Mouse (Mus musculus) yolk sac, embryonic 10.5 days (tissue): ENCODE measurements around the gene Arl6ip4.
A peak's percentile ranks its signal among the peaks of the same experiment; 100 is the strongest.

ENCODE experiments used
- DNase-seq: peaks from one replicate; pipeline ENCODE4 v3.0.0-alpha.2; 2017; ENCODE audit warnings: low spot score

The Arl6ip4 gene

GRCm38 (mm10) chr5:124095077-124095581, 20.8 kb upstream of the Arl6ip4 start:
- DNase-seq = no peak

- peak; percentile 97 for DNase-seq
These were observed 20.2 kb upstream of the Arl6ip4 start, which contains the start of gene Abcb9 for GRCm38 (mm10) chr5:124095596-124096232. TSS of gene Abcb9 (minus strand) at chr5:124095798.

GRCm38 (mm10) chr5:124098923-124099322, 17.0 kb upstream of the Arl6ip4 start:
- no peak for DNase-seq

- no peak for DNase-seq
These were observed 15.5 kb upstream of the Arl6ip4 start for GRCm38 (mm10) chr5:124100128-124101044.

- DNase-seq = no peak
These were observed 13.6 kb upstream of the Arl6ip4 start for GRCm38 (mm10) chr5:124102326-124102725.

- DNase-seq = no peak
These were observed 12.9 kb upstream of the Arl6ip4 start for GRCm38 (mm10) chr5:124103020-124103419.

DNA sequence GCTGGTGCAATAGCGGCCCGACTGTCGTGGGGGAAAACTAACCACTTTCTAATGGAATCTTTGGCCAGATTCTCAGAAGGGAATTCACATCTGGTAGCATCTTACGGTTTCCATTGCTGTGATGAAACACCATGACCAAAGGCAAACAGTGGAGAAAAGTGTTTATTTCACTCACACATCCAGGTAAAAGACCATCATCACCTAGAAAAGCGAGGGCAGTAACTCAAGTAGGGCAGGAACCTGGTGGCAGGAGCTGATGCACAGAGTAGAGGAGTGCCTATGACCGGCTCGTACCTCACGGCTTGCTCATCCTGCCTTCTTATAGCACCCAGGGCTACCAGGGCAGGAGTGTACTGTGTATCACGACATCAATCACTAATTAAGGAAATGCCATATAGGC, 12.3 kb upstream of the Arl6ip4 start:
- no peak for DNase-seq

DNA sequence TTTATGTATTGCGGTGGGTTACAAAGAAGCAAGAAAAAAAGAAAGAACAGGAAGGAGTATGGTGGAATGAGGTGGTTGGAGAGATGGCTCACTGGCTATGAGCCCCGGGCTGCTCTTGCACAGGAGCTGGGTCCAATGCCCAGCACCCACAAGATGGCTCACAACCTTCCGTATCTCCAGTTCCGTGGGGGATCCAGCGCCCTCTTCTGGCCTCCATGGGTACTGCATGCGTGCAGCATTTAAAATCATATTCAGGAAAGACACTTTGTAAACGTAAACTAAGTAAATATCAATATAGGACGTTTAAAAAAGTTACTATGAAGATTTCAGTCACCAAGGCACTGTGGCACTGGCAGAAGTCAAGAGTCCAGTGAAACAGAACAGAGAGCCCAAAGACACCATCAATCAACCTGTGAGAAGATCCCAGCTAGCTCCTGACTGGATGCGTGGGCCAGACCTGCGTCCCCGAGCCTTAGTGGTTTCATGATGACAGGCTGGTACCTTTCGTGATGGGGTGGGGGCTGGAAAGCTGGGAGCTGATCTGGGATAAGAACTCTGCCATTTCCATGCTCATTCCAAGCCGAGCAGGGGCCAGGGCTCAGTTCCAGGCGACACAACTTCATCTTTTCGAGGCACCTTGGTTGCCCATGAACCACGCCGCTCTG, 4.7 kb upstream of the Arl6ip4 start:
- DNase-seq = peak; percentile 10

DNA sequence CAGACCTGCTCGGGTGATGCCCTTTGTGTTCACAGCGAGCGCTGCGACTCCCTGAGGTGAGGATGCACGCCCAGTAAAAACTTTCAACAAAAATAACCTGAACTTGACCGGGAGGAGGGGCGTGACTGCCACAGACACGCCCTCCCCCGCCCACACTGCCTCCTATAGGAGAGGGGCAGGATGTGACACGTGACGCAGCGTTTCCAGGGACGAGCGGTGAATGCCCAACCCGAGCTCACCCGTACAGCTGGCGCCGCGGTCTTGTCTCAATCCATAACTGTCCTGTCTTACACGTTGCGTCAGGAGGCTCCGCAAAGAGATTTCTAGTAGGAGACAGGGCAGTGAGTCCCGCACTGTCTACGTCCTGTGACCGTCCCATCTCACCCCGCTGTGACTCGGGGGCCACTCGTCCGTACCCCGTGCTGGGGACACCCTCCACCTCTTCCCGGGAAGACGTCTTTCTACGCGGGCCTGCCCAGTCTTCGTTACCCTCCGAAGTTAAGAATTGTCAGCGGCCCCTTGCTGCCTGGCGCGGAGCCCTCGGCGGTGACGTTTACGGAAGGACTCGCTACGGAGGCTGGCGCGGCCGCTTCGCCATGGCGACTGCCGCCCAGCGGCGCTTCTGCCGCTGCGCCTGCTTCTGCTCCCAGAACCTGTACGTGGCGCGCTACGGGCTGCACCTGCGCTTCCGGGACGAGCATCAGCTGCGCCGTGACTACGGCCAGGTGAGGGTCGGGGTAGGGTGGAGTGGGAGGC, 4.0 kb upstream of the Arl6ip4 start, which contains the start of gene Ogfod2:
Gene Ogfod2, plus strand, starts transcription at position 556 of the 756 bp plus-strand sequence.
- DNase-seq = peak; percentile 98

DNA sequence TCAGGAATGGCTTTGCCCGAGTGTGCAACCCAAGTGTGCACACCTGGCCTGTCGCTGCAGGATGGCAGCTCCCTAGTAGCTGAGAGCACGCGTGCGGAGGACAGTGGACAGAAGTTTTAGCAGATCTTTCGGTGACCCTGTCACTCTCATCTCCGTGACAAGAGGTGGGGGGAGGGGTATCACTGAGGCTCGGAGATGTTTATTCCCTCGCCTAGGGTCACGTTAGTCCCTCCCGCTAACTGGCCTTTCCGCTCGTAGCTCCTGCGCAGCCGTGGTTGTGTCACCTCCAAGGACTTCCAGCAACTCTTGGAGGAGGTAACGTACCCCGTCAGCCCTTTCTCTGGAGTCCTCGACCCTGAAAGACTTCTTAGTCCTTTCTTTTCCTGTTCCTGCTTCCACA, 3.4 kb upstream of the Arl6ip4 start:
- no peak for DNase-seq

DNA sequence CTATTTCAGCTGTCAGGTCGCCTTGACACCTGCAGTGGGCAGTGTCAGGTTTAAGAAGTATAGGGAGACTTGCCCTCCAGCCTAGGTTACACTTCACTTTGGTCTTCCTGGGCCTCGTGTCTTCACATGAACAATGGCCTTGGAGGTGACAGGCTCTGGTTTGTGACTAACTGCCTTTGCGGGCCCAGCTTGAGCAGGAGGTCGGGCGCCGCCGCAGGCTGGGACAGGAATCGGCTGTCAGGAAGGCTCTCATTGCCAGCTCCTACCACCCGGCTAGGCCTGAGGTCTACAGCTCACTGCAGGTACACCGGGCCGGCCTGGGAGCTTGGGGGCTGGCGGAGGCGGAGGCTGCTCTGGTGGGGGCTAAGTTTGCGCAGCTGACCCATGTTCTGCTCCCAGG, 2.9 kb upstream of the Arl6ip4 start:
- peak; percentile 26 for DNase-seq

GRCm38 (mm10) chr5:124114276-124115025, 1.4 kb upstream of the Arl6ip4 start:
- DNase-seq = no peak

DNA sequence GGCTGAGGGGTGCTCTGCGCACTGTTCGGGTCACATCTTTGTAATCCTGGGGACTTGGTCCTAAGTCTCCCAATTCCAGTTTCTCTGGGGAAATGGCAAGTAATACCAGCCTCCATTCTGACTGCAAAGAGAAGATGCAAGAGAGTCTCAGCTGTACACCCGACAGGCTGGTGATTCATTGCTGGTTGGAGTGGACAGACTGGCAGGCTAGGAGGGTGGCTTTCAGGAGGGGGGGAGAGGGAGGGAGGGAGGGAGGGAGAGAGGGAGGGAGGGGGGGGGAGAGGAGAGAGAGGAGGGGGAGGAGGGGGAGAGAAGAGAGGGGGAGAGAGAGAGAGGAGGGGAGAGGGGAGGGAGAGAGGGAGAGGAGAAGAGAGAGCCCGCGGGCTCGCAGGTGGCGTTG, 358 bp upstream of the Arl6ip4 start:
- no peak for DNase-seq

DNA sequence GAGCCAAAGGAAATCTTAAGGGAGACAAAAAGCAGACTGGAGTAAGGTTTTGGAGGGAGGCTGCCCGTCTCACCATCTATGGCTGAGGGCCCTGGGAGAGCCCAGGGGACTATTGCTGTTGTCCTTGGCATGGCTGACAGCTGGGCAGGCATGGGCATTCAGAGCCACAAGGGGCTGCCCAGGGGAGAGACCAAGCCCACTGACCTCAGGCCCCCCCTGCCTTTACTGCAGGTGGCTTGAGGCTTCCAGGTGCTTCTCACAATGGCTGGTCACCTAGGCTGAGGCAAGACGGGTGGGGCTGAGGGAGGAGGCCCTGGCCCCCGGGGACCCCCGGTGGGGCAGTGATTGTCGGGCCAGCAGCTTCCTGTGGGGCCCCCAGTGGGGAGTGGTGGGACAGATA, 3.3 kb downstream of the Arl6ip4 start:
- no peak for DNase-seq

DNA sequence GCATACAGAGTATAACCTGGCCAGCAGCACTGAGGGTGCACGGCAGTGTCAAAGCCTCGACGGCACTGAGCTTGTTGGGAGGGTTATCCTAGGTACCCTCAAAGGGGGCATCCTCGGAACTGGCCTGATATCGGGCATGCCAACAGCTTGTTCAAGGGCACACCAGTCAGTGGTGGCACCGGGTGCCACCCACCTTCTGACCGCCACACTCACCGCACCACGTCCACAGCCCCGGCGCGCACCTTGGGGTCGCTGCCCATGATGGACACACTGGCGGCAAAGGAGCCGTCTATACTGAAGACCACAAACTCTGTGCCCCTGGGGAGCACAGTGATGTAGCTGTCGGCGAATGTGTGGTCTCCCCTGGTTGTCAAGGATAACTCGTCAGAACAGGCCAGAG, 6.5 kb downstream of the Arl6ip4 start:
- no peak for DNase-seq

- no peak for DNase-seq
These were observed 9.2 kb downstream of the Arl6ip4 start for GRCm38 (mm10) chr5:124125093-124125492.

DNA sequence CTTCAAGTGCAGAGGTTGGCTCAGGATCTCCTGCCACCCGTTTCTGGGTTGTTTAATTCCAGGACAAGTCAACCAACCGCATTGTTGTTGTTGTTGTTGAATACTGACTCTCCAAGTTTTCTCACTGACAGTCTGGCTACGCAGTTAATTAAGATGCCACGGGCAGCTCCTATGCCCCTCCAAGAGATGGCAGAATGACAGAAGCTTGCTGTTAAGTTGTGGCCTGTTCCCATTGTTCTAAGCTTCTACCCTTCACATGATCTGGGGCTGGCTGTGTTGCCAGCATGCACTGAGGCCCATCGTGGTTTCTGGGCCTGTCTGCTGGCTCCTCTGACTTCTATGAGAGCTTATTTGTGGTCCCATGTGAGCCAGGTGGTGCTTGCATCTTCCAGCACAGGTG, 18.4 kb downstream of the Arl6ip4 start:
- no peak for DNase-seq

DNA sequence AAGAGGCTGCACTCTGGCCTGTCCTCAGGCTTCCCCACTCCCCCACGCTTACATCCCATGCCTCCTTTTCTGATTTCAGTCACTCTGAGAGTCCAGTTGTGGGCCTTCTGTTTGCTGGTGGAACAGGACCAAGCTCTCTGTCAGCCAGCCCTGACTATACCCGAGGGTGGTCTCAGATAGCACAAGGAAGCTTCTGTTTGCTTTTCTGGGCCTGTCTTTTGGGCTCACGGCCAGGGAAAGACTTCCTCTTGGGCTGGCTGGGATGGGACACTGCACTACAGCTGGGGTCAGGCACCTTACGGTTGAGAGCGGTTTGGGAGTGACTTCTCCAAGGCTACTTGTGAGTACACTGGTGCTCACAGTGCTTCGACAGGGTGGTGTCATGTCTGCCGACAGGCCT, 22.2 kb downstream of the Arl6ip4 start:
- DNase-seq = no peak

DNA sequence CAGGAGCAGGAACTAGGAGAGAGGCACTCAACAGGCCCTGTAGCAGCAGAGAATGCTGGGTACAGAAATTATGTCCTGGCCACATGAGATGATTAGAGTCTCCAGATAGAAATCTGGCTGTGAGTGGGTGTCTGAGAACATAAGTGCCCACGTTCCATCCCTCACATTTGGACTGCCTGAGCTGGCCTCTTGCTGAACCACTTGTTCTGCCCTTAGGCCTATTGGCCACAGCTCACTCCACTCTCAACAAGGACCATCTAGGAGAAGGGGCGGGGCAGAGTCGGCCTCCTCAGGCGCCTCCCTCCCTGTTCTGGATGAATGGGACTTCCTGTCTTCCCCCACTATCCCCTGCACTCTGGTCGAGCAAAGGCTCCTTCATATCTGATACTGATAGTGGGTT, 33.1 kb downstream of the Arl6ip4 start:
- DNase-seq = no peak

DNA sequence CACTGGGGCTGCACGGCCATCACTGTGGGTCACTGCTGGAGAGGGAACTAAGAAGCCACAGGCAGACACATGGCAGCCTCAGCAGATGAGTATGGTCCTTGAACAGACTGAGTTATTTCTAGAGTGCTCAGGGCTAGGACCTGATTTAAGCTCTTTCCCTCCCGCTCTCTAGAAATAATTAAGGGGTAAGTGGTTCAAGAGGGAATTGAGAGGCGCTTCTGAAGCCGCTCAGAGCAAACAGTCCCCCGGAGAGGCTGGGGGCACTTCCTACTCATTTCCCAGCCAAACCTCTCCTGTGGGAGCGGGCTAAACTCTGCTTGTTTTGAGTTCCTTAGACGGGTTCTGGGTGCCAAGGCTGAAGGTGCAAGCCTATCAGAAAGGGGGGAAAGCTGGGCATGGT, 35.0 kb downstream of the Arl6ip4 start:
- DNase-seq = no peak

GRCm38 (mm10) chr5:124152734-124153133, 36.8 kb downstream of the Arl6ip4 start:
- no peak for DNase-seq
